Mouse (Mus musculus) C2C12 (cell line): ENCODE data around the gene Dnajb4. TPM values are rescaled to one million over a fixed set of nuclear protein-coding genes. Genes with fewer than 3 reads are reported as not detected.
A peak's percentile ranks its signal among the peaks of the same experiment; 100 is the strongest.
"Not testable (repeated sequence)": the region's sequence is repeated elsewhere in the genome, so short reads cannot be mapped to it uniquely, and the experiment has no call there.

Source experiments
- H3K27me3 ChIP-seq: one replicate; pipeline ENCODE4 v1.6.1; 2011; ENCODE audit not compliant: control insufficient read depth, insufficient read depth, insufficient read length
- H3K36me3 ChIP-seq: one replicate; pipeline ENCODE4 v1.6.1; 2011; ENCODE audit not compliant: control insufficient read depth, insufficient read depth
- H3K4me3 ChIP-seq: one replicate; pipeline ENCODE4 v1.5.1; 2011; ENCODE audit warnings: mild to moderate bottlenecking, control low read depth; ENCODE audit not compliant: poor library complexity, insufficient read depth, severe bottlenecking
- H3K79me2 ChIP-seq: one replicate; pipeline ENCODE4 v1.6.1; 2011; ENCODE audit not compliant: control insufficient read depth, insufficient read depth
- H3K79me3 ChIP-seq: one replicate; pipeline ENCODE4 v1.6.1; 2011; ENCODE audit warnings: low read depth, control low read depth
- H3ac ChIP-seq: one replicate; pipeline ENCODE3; 2011; ENCODE audit warnings: low read depth; ENCODE audit not compliant: control insufficient read depth, insufficient read length
- CEBPB ChIP-seq: IDR thresholded peaks from one replicate; pipeline ENCODE4 v1.6.1; 2011; ENCODE audit warnings: low read depth, mild to moderate bottlenecking, control low read depth, moderate library complexity
- CTCF ChIP-seq: IDR thresholded peaks from one replicate; pipeline ENCODE4 v1.5.1; 2011; ENCODE audit not compliant: control insufficient read depth, insufficient read depth, insufficient read length
- FOSL1 ChIP-seq: IDR thresholded peaks from one replicate; pipeline ENCODE4 v1.8.0; 2011; ENCODE audit warnings: mild to moderate bottlenecking, low read length; ENCODE audit not compliant: poor library complexity, insufficient read depth, severe bottlenecking
- MAX ChIP-seq: IDR thresholded peaks from one replicate; pipeline ENCODE4 v1.6.1; 2011; ENCODE audit warnings: mild to moderate bottlenecking, control low read depth
- MYOD1 ChIP-seq: IDR thresholded peaks from one replicate; pipeline ENCODE4 v1.6.1; 2011; ENCODE audit warnings: low read depth; ENCODE audit not compliant: control insufficient read depth, insufficient read length
- MYOG ChIP-seq: IDR thresholded peaks from one replicate; pipeline ENCODE4 v1.6.1; 2011; ENCODE audit not compliant: control insufficient read depth, insufficient read length; ENCODE audit errors: extremely low read depth
- USF1 ChIP-seq: IDR thresholded peaks from one replicate; pipeline ENCODE4 v1.6.1; 2011; ENCODE audit warnings: low read depth, mild to moderate bottlenecking, control low read depth, moderate library complexity
- polyA plus RNA-seq: library from polyadenylated mRNA; unstranded; fragments of >200 nt; fragmentation: generic; extraction: Trizol; gene quantifications from one replicate; pipeline ENCODE4 v1.2.1, GENCODE M21; 2012; ENCODE audit warnings: missing spikeins

Gene Dnajb4
- polyA plus RNA-seq, 1 experiment: 11.7 TPM

DNA sequence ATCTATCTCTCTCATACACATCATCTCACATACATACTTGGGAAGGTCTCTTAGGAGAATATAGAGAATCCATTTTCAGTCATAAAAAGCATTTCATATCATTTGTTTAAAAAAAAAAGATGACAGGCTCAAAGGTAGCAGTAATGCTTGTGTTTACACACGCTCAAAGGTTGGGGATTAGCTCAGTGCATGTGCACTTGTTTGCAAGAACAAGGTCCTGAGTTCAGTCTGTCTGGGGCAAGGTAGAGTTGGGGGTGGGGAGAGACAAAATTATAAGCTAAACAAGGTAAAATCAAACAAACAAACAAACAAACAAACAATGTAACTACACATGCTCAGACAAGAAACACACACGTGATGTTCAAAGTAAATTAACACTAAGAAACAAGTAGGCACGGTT lies 8.9 kb downstream of the Dnajb4 start:
- Histone ChIP-seq H3K27me3 (no peaks in the 10 kb centered on the region), H3K79me3 (peaks cover 1% of the 10 kb centered on the region), H3K36me3 (no peaks in the 10 kb centered on the region), H3K79me2 (peaks cover 2% of the 10 kb centered on the region), H3ac (no peak overlapping the region), H3K4me3 (no peak overlapping the region)
- TF ChIP-seq USF1: no peak
- no peak for TF ChIP-seq MYOD1
- TF ChIP-seq MAX: no peak
- TF ChIP-seq CTCF: no peak
- no peak for TF ChIP-seq MYOG
- TF ChIP-seq FOSL1: no peak
- TF ChIP-seq CEBPB: no peak

DNA sequence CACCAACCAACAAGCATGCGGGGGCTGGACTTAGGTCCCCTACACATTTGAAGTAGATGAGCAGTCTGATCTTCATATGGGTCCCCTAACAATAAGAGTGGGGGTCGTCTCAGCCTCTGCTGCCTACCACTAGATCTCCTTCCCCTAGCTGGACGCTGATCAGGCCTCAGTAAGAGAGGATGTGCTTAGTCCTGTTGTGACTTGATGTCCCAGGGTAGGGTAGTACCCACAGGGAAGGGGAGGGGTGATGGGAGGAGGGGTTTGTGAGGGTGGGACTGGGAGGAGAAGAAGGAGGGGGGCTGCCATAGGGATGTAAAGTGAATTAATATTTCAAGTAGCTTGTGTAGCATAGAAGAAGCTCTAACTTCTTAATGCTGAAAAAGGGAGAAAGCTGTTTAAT lies 11.0 kb downstream of the Dnajb4 start:
- Histone ChIP-seq H3K79me2 (no peaks in the 10 kb centered on the region), H3K79me3 (no peaks in the 10 kb centered on the region), H3ac (no peak overlapping the region), H3K4me3 (no peak overlapping the region), H3K27me3 (no peaks in the 10 kb centered on the region), H3K36me3 (no peaks in the 10 kb centered on the region)
- no peak for TF ChIP-seq MYOD1
- TF ChIP-seq USF1: no peak
- TF ChIP-seq CEBPB: no peak
- no peak for TF ChIP-seq CTCF
- no peak for TF ChIP-seq MYOG
- TF ChIP-seq MAX: no peak
- TF ChIP-seq FOSL1: no peak

DNA sequence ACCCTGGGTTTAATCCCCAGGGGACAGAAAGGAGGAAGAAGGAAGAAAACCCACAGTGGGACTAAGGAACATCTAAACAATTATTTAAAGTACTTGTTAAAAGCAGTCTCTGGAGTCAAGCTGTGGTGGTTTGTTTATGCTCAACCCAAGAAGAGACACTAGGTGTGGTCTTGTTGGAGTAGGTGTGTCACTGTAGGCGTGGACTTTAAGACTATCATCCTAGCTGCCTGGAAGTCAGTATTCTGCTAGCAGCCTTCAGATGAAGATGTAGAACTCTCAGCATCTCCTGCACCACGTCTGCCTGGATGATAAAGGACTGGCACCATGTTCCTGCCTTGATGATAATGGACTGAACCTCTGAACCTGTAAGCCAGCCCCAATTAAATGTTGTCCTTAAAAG lies 12.9 kb downstream of the Dnajb4 start:
- not testable (repeated sequence) for H3K36me3 ChIP-seq, H3K4me3 ChIP-seq, H3ac ChIP-seq, H3K27me3 ChIP-seq
- peaks cover 16% of the 10 kb centered on the region for H3K79me2 ChIP-seq
- H3K79me3 ChIP-seq: peaks cover 11% of the 10 kb centered on the region

DNA sequence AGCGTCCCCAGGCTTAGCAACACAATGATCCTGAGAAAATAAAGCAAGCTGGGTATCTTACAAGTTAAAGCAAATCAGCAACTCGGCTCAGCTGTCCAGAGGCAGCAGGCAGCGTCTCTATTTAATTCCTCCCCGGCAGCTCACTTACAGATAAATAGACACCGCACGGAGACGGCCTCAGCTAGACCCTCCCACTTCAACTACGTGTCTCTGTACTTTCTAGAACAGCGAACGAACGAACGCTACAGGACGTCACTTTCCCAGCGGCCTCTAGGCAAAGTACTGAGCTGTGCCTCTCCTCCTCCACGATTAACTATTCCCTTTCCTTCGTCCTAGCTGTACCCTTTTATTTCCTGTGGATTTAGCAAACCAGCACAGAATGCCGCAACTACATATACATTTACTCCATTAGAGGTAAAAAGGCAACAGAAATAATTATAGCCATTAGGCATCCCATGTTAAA lies 16.4 kb downstream of the Dnajb4 start:
- TF ChIP-seq MYOD1 (no peak), MAX (no peak), FOSL1 (no peak), CTCF (no peak), MYOG (no peak), USF1 (no peak), CEBPB (no peak)
- no peaks in the 10 kb centered on the region for H3K27me3 ChIP-seq
- H3K79me3 ChIP-seq: peaks cover 43% of the 10 kb centered on the region
- H3ac ChIP-seq: peak overlapping the region; percentile 35
- H3K4me3 ChIP-seq: peak overlapping the region; percentile 64
- H3K79me2 ChIP-seq: peaks cover 52% of the 10 kb centered on the region
- H3K36me3 ChIP-seq: no peaks in the 10 kb centered on the region

DNA sequence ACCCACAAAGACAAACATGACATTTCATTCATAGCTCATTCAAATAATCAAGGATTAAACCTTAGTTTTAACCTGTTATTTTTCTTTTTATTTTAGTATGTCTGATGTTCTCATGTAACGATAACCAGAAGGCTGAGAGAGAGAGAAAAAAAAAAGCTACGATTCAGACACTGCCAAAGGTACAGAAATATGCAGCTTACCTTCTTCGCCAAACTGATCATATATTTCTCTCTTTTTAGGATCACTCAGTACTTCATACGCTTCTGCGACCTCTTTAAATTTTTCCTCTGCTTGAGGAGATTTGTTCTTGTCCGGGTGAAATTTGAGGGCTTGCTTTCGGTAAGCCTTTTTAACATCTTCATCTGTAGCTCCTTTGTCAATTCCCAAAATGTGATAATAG lies 16.9 kb downstream of the Dnajb4 start:
- peaks cover 57% of the 10 kb centered on the region for H3K79me2 ChIP-seq
- H3K4me3 ChIP-seq: peak overlapping the region; percentile 64
- peaks cover 1% of the 10 kb centered on the region for H3K36me3 ChIP-seq
- peaks cover 48% of the 10 kb centered on the region for H3K79me3 ChIP-seq
- TF ChIP-seq CTCF (no peak), USF1 (no peak), FOSL1 (no peak), CEBPB (no peak)
- H3ac ChIP-seq: peak overlapping the region; percentile 14
- H3K27me3 ChIP-seq: no peaks in the 10 kb centered on the region

DNA sequence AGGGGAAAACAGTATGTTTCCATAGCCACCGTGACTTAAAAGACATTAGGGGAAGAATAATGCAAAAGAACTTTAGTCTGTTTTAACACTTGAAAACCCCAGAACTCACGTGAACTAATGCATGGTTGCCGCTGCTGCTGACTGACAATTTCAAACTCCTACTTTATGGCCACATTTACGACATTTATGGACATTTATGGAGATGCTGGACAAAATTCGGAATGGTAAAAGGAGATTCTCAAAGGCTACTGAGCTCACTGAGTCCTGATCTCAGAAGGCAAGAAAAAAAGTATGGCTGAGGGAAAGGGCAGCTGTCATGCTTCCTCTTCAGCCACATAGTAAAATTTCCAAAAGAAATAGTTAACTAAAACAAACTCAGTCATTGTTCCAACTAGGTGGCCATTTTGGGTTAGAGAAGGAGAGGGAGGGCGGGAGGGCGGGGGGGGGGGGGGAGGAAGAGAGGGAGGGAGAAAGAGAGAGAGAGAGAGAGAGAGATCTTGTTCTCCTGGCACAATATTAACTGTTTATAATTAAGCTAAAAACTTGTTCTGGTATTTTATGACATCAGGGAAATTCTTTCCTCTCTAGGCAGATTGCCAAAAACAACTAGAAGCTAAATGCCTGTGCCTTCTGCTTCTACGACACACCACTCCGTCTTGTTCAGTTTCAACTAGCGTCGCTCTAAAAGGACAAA lies 17.7 kb downstream of the Dnajb4 start:
- peaks cover 65% of the 10 kb centered on the region for H3K79me2 ChIP-seq
- H3K4me3 ChIP-seq: peak overlapping the region; percentile 64
- peaks cover 55% of the 10 kb centered on the region for H3K79me3 ChIP-seq
- H3ac ChIP-seq: peak overlapping the region; percentile 34
- no peaks in the 10 kb centered on the region for H3K27me3 ChIP-seq
- peaks cover 4% of the 10 kb centered on the region for H3K36me3 ChIP-seq
- no peak for TF ChIP-seq CEBPB
